Mouse (Mus musculus): ENCODE results near the gene Tmem80.

- no peak for TF ChIP-seq MYOD1 (IDR thresholded peaks at IDR 0.05; ENCODE audit: control insufficient read depth in 1 of 3, insufficient read length in 2 of 3, low read depth in 2 of 3)
- no peak for TF ChIP-seq POLR2AphosphoS2 (IDR thresholded peaks at IDR 0.05; ENCODE audit: insufficient read length, low read depth)
- no peak for TF ChIP-seq POLR2A (IDR thresholded peaks at IDR 0.05; ENCODE audit: insufficient read length, low read depth)
- no peak for TF ChIP-seq MAX (IDR thresholded peaks at IDR 0.05; ENCODE audit: low read depth)
- no peak for TF ChIP-seq USF1 (IDR thresholded peaks at IDR 0.05; ENCODE audit: low read depth)
- no peak for TF ChIP-seq REST (IDR thresholded peaks at IDR 0.05; ENCODE audit: insufficient read depth, insufficient read length)
- no peak for TF ChIP-seq E2F4 (IDR thresholded peaks at IDR 0.05; ENCODE audit: insufficient read depth)
- TF ChIP-seq CEBPB (IDR thresholded peaks at IDR 0.05; ENCODE audit: insufficient read depth, poor library complexity, severe bottlenecking), result no peak
- TF ChIP-seq TCF12 (IDR thresholded peaks at IDR 0.05; ENCODE audit: insufficient read depth, poor library complexity, severe bottlenecking), result no peak
- no peak for TF ChIP-seq SRF (IDR thresholded peaks at IDR 0.05; ENCODE audit: control insufficient read depth, insufficient read length, low read depth)
- TF ChIP-seq MYOG (IDR thresholded peaks at IDR 0.05; ENCODE audit: control insufficient read depth in 1 of 3, insufficient read depth in 1 of 3, insufficient read length in 2 of 3, low read depth in 2 of 3), result no peak
Measured at GRCm38 (mm10) chr7:141292583-141293388, 34.8 kb upstream of the Tmem80 start.

All from myocyte (in vitro differentiated cells).